Mouse (Mus musculus) ovary, postnatal 14 days (tissue): ENCODE measurements around the gene Crtac1.

Experiments used
- DNase-seq: peaks from one replicate; pipeline ENCODE4 v3.0.0; 2022; ENCODE audit warnings: low spot score

Gene Crtac1

GRCm38 (mm10) chr19:42328160-42328559 is 103.4 kb downstream of the Crtac1 start:
- no peak for DNase-seq

DNA sequence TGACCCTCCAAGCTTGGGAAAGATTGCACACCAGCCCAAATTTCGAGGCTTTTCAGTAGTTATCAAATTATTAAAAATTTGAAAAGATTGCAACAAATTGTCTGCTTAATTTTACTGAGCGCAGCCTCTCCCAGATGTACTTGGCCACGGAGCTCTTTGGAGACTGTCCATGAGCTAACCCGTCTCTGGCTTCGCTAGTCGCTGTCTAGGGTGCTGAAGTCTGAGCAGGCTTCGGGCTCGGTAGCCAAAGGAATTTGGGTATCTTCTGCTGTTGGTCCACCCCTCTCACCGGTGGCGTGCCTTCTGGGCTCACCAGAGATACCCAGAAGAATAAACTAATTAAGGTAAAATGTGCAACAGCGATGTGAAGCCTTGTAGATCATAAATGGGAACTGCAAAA is 105.7 kb downstream of the Crtac1 start:
- peak; percentile 82 for DNase-seq

DNA sequence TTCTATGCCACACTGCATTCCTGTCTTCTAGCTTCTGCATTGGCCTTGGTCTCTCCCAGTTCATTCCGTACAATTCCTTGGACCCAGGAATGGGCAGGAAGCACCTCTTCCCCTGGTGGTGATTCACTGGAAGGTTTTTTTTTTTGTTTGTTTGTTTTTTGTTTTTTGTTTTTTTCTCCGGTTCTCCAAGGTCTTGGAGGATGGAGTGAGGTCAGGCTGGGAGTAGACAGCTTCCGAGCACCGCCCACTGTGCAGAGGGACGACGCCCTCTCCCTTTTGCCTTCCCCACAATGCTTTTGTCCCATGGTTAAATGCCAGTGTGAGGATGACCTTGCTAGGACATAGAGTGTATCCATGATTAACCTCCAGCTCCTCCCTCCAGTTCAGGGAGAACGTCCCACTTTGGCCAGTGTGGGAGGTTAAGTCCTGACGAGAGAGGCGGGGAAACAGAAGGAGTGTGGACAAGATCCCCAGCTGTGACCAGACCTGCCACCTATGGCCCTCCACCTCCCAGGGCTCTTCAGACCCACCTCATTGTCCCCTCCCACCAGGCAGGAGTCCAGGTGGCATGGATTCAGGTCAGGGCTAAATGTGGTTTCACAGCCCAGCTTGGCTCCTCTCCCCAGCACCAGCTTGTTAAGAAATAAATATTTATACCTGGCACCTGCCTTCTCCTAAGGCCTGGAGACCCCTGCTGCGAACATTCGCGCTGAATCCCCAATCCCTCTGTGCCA is 109.1 kb downstream of the Crtac1 start:
- DNase-seq, result no peak

DNA sequence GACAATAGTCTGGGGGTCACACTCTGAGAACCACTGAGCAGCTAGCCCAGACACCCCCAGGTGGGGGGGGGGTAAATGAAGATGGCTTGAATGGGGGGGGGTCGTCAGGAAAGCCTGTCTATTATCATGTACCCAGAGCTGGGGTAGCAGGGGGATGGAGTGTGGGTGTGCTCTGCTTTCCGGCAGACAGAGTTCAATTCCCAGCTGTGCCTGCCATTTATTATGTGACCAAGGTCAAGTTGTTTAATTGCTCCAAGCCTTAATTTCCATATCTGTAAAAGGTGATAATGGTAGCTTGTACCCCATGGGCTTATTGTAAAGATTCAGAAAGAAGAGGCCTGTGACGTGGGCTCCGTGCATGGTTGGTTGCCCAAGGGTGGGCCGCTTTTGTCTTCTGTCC is 109.6 kb downstream of the Crtac1 start:
- DNase-seq, result no peak

DNA sequence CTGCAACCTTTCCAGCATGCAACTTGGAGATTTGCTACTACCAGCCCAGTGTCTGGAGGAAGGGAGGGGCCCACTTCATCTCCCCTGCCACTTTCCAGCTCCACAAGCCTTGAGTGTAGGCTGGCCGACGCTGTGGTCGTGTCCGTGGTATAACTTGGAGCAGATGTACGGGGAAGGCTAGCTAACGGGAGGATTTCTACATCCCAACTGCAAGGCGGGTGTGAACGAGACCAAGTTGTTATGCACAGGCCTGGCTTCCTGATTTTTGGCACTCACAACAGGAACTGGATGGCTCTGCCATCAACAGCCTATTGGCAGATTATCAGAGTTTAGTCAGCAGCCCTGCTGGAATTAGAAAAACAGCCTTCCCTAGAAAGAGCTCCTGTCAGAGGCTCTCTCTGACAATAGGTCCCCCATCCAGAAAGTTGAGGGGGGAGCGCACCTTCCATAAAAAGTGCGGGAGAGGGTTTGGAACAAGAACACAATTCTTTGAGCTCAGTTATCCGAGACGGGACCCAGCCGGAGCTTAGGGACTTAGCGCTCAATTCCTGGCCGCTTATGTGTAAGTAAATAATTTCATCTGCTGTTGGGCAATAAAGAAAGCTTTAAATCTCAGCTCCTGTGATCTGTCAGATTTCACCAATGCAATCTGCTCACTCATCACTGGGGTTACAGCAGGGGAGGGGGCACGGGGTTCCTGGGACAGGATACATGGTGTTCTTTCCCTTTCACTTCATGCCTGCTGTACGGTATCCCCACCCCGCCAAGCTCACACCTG is 113.7 kb downstream of the Crtac1 start:
- no peak for DNase-seq

GRCm38 (mm10) chr19:42316998-42317397 is 114.6 kb downstream of the Crtac1 start:
- no peak for DNase-seq

DNA sequence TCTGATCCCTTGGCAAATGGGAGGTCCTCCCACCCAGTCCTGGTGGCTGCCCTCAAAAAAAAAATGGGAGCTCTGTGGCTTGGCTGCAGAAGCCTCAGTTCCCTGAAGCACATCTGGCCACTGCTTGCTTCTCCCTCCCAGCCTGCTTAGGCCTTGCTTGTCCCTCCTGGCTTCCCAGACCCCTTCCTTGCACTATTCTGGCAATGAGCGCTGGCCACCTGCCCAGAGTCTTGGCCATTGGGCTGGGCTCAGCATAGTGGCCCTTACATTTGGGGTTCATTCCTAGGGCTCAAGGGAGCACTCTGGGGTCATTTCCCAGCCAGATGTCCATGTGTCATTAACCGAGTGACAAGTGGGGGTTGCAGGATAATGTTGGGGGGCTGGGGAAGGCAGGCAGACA is 115.1 kb downstream of the Crtac1 start:
- no peak for DNase-seq

DNA sequence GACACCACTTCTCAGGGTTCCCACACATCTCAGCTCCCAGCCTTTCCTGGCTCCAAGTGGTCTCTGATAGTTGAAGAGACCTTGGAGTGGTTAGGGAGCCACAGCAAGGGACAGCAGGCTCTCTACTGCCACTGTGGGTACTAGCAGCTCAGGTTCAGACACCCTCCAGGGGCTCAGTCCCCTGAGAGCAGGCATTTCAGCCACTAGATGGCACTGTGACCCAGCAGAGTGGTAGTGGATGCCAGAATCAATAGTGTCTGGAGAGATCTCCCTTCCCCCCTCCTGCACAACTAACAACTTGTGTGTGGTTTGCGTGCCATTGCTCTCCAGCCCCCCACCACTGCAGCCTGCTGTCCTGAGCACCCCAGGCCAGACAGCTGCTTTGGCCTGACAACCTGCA is 115.7 kb downstream of the Crtac1 start:
- peak; percentile 75 for DNase-seq

GRCm38 (mm10) chr19:42315070-42315679 is 116.4 kb downstream of the Crtac1 start:
- no peak for DNase-seq

GRCm38 (mm10) chr19:42312191-42312590 is 119.4 kb downstream of the Crtac1 start:
- no peak for DNase-seq

- no peak for DNase-seq
Observed at GRCm38 (mm10) chr19:42311332-42311731, 120.3 kb downstream of the Crtac1 start.

DNA sequence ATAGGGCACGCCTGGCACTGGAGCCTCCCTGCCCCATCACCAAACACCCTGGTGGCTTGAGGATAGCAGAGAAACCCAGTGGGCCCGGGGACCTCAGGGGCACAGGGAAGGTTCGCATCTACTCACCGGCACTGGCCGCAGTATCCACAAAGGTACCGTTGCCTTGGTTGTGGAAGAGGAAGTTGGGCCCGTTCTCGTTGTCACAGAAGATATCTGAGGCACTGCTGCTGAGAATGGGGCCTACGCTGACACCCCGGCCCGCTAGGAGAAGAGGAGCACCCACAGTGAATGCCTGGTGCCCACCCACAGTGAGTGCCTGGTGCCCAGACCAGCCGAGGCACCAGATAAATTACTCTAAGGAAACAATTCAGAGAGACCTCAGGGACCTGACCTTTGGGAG is 122.7 kb downstream of the Crtac1 start:
- DNase-seq, result no peak

DNA sequence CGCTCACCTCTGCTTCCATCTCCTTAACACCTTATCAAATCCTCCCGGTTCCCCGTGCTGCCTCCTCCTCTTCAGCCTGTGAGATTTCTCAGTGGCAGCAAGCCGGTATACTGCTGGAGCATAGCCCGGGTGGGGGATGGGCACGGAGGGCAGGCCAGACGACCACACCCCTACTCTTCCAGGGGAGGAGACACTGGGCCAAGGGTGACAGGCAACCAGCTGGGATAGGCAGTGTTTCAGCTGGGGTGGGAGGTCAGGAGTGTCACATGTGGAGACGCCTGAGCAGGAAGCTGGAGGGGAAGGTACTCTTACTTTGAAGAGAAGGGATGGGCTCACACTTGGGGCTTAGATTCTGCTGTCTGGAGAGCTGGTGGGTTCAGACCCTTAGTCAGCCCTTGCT is 124.6 kb downstream of the Crtac1 start:
- no peak for DNase-seq

DNA sequence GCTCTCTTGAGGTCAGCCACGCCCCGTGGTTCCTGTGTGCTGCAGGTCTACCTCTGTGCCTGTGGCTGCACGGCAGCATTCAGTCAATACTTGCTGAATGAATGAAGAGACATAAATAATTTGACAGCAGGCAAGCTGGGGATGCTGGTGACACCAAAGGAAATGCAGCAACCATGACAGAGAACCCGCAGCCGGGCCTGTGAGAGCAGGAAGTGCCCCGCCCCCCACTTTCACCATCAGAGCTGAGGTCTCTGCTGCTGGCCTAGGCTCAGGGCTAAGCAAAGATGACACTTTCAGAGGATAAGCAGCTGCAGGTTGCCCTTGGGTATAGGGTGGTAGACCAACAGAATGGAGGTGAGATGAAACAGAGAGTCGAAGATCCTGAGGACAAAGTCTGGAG is 125.4 kb downstream of the Crtac1 start:
- DNase-seq, result no peak

GRCm38 (mm10) chr19:42305746-42306145 is 125.8 kb downstream of the Crtac1 start:
- DNase-seq, result no peak

DNA sequence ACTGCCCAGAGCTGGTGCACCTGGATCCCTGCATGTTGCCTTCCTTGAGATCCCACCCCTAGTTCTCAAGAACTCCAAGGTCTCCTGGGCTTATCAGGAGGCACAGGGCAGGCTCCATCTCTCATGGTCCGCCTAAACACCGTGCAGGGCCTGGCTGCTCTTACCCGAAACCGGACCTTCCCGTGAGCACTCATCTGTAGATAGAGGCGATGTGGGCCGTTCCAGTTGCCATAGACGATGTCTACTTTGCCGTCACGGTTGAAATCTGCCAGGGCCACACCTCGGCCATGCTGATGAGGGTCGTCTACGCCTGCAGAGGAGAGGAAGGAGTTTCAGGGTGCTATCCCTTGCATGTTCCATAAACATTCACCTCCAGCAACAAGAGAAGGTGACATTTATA is 127.1 kb downstream of the Crtac1 start:
- no peak for DNase-seq

DNA sequence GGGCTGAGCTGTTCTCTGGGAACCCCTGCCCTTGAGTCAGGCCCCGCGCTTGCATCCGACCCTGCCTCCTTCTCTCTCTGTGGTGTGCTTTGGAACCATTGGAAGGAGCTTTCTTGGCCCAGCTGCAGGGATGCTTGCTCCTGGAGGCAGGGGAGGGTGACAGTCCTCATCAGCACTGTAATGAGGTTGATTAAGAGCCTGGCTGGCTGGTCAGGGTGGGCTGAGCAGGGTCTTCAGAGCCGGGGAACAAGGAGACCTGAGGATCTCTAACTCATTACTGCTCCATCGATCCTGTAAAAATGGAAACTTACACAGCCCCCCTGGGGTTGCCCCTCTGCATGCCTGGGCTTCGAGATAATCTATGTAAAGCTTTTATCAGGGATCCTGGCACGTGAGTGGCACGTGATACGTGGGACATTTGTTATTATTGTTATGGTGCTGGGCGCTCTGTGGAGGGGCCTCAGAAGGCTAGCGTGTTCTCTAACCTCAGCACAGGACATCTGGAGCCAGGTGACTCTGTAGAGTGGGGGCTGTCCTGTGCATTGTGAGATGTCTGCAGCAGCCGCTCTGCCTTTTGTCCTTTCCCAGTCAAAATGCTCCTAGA is 128.3 kb downstream of the Crtac1 start:
- no peak for DNase-seq

- DNase-seq, result no peak
Observed at GRCm38 (mm10) chr19:42293216-42293615, 138.4 kb downstream of the Crtac1 start.

- DNase-seq, result no peak
Observed at GRCm38 (mm10) chr19:42292106-42292505, 139.5 kb downstream of the Crtac1 start.

DNA sequence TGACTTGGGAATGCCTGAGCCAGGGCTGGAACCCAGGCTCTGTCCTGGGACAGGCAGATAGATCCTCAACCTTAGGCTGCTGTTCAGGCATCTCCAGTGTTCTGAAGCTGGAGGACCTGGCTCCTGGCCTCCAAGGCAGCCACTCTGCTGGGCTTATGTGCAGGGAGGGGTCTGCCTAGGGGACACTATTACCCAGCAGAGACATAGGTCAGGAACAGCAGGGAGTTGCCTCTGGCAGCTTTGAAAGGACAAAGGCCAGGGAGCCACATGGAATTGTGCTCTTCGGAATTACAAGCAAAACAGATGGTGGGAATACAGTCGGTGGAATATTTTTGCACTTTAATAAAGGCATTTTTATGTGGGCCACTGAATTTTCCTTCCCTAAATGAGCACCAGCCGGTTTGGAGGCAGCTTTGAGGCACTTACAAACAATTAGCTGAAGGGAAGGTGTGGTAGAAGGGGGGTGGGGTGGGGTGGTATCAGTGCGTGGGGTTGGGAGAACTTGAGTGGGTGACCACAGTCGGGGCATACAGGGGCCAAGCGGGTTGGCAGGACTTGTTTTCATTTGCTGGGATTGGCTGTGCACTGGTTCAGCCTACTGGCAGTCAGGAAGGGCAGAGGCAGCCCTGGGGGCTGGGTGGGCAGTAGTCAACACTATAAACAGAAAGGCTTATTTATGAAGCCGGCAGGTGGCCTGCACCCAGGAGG is 140.5 kb downstream of the Crtac1 start:
- DNase-seq, result no peak

- no peak for DNase-seq
Observed at GRCm38 (mm10) chr19:42288361-42288760, 143.2 kb downstream of the Crtac1 start.

DNA sequence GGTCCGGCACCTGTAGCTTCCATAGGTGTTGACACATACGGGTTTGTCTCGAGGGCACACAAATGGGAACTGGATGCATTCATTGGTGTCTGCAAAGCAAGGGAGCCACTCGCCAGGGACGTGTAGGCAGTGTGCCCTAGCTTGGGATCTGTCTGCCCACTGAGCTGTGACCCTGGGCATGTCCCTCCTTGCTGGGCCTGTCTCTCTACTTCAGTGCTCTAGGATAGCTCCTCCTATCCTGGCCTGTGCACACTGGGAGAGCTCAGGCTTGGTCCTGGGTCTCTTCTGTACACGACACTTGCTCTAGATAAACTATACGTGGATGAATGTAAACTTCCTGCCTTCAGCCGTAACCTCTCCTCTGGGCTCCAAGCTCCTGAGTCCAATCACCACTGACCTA is 147.4 kb downstream of the Crtac1 start:
- DNase-seq, result no peak
